Mouse (Mus musculus) ES-E14 (cell line): ENCODE results near the gene D10Jhu81e. TPM values are rescaled to one million over a fixed set of nuclear protein-coding genes. Genes with fewer than 3 reads are reported as not detected.

ENCODE experiments used
- DNase-seq: peaks from one replicate; pipeline ENCODE4 v3.0.0-alpha.2; 2013; ENCODE audit warnings: low read depth, low spot score
- H3K27ac ChIP-seq: 2 replicates; pipeline ENCODE4 v1.5.1; 2012; ENCODE audit warnings: low read depth, mild to moderate bottlenecking, low read length, moderate library complexity, mixed read lengths; ENCODE audit not compliant: poor library complexity, insufficient read depth, severe bottlenecking
- H3K36me3 ChIP-seq: 2 replicates; pipeline ENCODE4 v1.6.1; 2012; ENCODE audit warnings: mild to moderate bottlenecking, low read length, moderate library complexity, mixed read lengths; ENCODE audit not compliant: control insufficient read depth, poor library complexity, insufficient read depth, severe bottlenecking
- H3K4me1 ChIP-seq, 2 experiments: fragments of 150-350 bp in 1 of 2; sonication (generic) in 1 of 2; 2 replicates each; pipeline ENCODE4 v1.6.1; 2012; ENCODE audit warnings: low read length in 2 of 2, mild to moderate bottlenecking in 1 of 2, mixed read lengths in 1 of 2; ENCODE audit not compliant: control insufficient read depth in 2 of 2, insufficient read depth in 2 of 2, poor library complexity in 1 of 2
- H3K4me3 ChIP-seq, 2 experiments: fragments of 150-350 bp in 1 of 2; sonication (generic) in 1 of 2; 2 replicates each; pipeline ENCODE4 v1.5.1; 2012; ENCODE audit warnings: low read length in 2 of 2, low read depth in 1 of 2, mild to moderate bottlenecking in 1 of 2, mixed read lengths in 1 of 2; ENCODE audit not compliant: insufficient read depth in 1 of 2, poor library complexity in 1 of 2, severe bottlenecking in 1 of 2
- H3K9ac ChIP-seq: 2 replicates; pipeline ENCODE4 v1.6.1; 2012; ENCODE audit warnings: low read depth, mild to moderate bottlenecking, low read length, mixed read lengths; ENCODE audit not compliant: poor library complexity, insufficient read depth, severe bottlenecking
- H3K9me3 ChIP-seq: fragments of 150-350 bp; sonication (generic); 2 replicates; pipeline ENCODE4 v1.6.1; 2012; ENCODE audit warnings: low read depth, mild to moderate bottlenecking, low read length; ENCODE audit not compliant: control insufficient read depth, insufficient read depth
- CHD2 ChIP-seq: IDR thresholded peaks from 2 replicates; pipeline ENCODE4 v1.6.1; 2014; ENCODE audit warnings: mild to moderate bottlenecking, low read depth, low read length, inconsistent platforms
- HCFC1 ChIP-seq: IDR thresholded peaks from 2 replicates; pipeline ENCODE4 v1.6.1; 2012; ENCODE audit warnings: low read length, inconsistent platforms, borderline replicate concordance; ENCODE audit not compliant: insufficient read depth
- MAFK ChIP-seq: IDR thresholded peaks from 2 replicates; pipeline ENCODE4 v1.6.1; 2014; ENCODE audit warnings: mild to moderate bottlenecking, low read depth, low read length, inconsistent platforms; ENCODE audit not compliant: insufficient read depth
- ZC3H11A ChIP-seq: IDR thresholded peaks from 2 replicates; pipeline ENCODE4 v1.6.1; 2012; ENCODE audit warnings: low read depth, mild to moderate bottlenecking, inconsistent platforms, low read length, borderline replicate concordance
- ZNF384 ChIP-seq: IDR thresholded peaks from 2 replicates; pipeline ENCODE4 v1.6.1; 2012; ENCODE audit warnings: low read depth, low read length, inconsistent platforms
- in situ Hi-C, 2 experiments: fragments of 600-800 bp; cut with MboI; formaldehyde crosslinking; loops; one replicate each; pipeline ENCODE4 v1.15.1; 2025; ENCODE audit warnings: low sequenced_read_pairs in 2 of 2, inconsistent platforms in 1 of 2; ENCODE audit not compliant: unreplicated experiment in 2 of 2
- total RNA-seq: library from RNA; depleted of rRNA; stranded (reverse); fragments of 300-350 nt; gene quantifications from 2 replicates; pipeline ENCODE4 v1.2.3, GENCODE M21; 2012

D10Jhu81e gene
- total RNA-seq, 1 experiment, result 40.2 TPM

DNA sequence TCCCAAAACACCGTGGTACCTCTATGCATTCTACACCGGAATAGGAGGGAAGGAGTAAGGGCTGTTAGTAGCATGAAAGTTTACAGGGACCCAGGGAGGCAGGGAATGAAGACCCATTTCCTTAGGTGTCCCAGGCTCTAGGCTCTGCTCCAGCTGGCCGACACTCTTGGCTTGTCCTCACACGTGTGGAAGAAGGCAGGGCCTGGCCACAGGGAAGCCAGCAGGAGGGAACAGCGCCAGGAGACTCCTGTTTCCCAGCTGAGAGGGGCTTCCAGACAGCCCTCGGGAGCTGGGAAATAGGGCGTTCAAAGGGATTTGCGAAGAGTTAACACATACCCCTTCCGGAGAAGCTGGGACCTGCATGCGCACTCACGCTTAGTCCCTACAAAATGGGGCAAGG, 40.2 kb downstream of the D10Jhu81e start:
- no peak overlapping the region for H3K9ac ChIP-seq
- in situ Hi-C loops, result no loop called here
- TF ChIP-seq ZC3H11A (no peak), ZNF384 (no peak), HCFC1 (no peak), MAFK (no peak), CHD2 (no peak)
- H3K36me3 ChIP-seq, result no peaks in the 10 kb centered on the region
- H3K9me3 ChIP-seq, result no peaks in the 10 kb centered on the region
- DNase-seq, result no peak
- H3K27ac ChIP-seq, result no peak overlapping the region
- H3K4me1 ChIP-seq, result peaks cover 0 to 2% of the 10 kb centered on the region in 2 experiments; a peak in 1 of 4 replicates
- H3K4me3 ChIP-seq, result no peak overlapping the region

DNA sequence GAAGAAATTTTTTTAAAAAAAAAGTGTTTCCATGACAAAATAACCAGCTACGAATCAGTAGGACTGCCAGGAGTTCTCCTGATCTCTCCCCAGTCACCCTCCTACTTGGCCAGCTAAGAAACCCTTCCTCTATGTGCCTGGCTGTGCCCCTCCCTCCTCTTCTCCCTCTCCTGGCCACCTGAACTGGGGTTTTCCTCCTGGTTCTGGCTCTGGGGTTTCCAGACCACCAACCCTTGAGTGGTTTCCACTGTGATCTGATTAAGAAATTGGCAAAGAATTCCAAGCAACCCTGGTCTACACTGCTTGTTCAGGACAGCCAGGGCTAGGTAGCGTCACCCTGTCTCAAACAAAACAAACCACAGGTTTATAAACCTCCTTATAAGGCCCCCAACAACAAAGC, 40.9 kb downstream of the D10Jhu81e start:
- no peak overlapping the region for H3K4me3 ChIP-seq

DNA sequence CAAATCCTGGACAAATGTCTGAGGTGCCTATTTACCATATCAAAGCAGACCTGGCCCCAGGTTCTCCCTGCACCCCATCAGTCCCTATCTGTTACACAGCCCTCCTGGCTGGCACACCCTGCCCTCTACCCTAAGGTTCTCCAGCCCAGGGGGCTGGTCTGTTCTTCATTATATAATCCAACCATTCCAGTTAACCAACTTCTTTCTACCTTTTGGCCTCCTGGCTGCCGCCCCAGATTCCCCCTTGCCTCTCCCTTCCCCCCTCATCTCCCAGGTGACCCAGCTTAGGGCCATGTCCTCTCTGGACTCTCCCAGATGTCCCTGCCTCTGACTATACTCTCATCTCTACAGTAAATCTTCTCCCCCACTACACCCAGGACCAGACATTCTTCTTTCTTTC, 41.7 kb downstream of the D10Jhu81e start:
- Histone ChIP-seq H3K9me3 (no peaks in the 10 kb centered on the region), H3K4me1 (no peaks in the 10 kb centered on the region), H3K36me3 (no peaks in the 10 kb centered on the region), H3K9ac (no peak overlapping the region), H3K27ac (no peak overlapping the region), H3K4me3 (no peak overlapping the region)
- TF ChIP-seq HCFC1 (no peak), ZNF384 (no peak), MAFK (no peak), CHD2 (no peak), ZC3H11A (no peak)
- DNase-seq, result no peak
- in situ Hi-C loops, result no loop called here

More for the DNA sequence above, 40.9 kb downstream of the D10Jhu81e start:
- H3K27ac ChIP-seq, result no peak overlapping the region
- TF ChIP-seq MAFK, result no peak
- TF ChIP-seq CHD2, result no peak
- no peak for TF ChIP-seq ZNF384
- no peak for TF ChIP-seq ZC3H11A
- no peak for TF ChIP-seq HCFC1
- H3K4me1 ChIP-seq, result no peaks in the 10 kb centered on the region
- DNase-seq, result no peak
- H3K36me3 ChIP-seq, result no peaks in the 10 kb centered on the region
- in situ Hi-C loops, result no loop called here
- no peaks in the 10 kb centered on the region for H3K9me3 ChIP-seq
- no peak overlapping the region for H3K9ac ChIP-seq

DNA sequence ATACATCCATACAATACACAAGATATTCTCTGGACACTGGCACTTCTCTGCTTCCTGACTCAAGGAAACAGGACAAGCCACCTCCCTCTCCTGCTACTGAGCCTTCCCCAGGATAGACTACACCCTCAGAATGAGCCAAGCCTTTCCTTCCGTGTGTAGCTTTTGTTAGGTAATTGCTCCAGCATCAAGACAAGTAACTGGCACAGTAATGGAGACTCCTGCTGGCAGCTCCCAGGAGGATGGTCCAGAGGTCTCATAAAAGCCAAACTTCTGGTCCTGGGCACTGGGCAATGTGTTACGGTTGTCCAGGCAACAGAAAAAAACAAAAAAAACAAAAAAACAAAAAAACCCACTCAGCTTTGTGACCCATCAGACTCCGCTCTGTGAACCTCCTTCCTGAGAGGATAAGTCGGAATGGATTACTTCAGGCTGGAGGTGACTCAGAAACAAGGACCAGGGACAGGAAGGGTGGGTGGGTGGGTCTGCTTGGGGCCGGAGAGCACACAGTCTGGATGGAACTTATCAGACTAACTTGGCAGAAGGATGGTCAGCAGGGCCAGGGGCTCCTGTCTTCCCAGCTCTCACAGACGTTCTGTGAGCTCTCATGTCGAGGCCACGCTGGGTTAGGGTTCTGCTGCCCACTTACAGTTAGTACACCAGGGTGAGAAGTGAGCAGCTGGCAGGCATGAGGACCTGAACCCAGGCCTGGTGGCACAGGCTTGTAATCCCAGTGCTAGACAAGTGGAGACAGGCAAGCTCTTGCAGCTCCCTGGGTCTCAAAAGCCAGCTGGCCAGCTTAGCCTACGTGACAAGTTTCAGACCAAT, 42.3 kb downstream of the D10Jhu81e start:
- no peak for TF ChIP-seq ZC3H11A
- no peak for TF ChIP-seq CHD2
- no peak for TF ChIP-seq ZNF384
- TF ChIP-seq HCFC1, result no peak
- TF ChIP-seq MAFK, result no peak
- H3K36me3 ChIP-seq, result no peaks in the 10 kb centered on the region
- no peaks in the 10 kb centered on the region for H3K4me1 ChIP-seq
- no peak overlapping the region for H3K9ac ChIP-seq
- H3K4me3 ChIP-seq, result no peak overlapping the region
- in situ Hi-C loops, result no loop called here
- no peak for DNase-seq
- H3K27ac ChIP-seq, result no peak overlapping the region
- no peaks in the 10 kb centered on the region for H3K9me3 ChIP-seq
